Mouse (Mus musculus): Measurements from ENCODE around the gene Auh.

- TF ChIP-seq CTCF (IDR thresholded peaks at IDR 0.05; ENCODE audit: borderline replicate concordance, control insufficient read depth, extremely low read depth, insufficient read depth, low read length, poor library complexity) (no peak), POLR2A (IDR thresholded peaks at IDR 0.05; ENCODE audit: control insufficient read depth, extremely low read depth, insufficient read depth, low read length, poor library complexity) (no peak)
These were observed 1.1 kb downstream of the Auh start for GRCm38 (mm10) chr13:52928392-52928791.

Data from thymus, adult 2 months (tissue).